Mouse (Mus musculus) kidney, adult 8-10 months (tissue): Measurements from ENCODE around the gene Retn.

ENCODE experiments used
- DNase-seq, 2 experiments: peaks; one replicate each; pipeline ENCODE4 v3.0.0; 2022

The Retn gene

GRCm38 (mm10) chr8:3655526-3655925, at the start of gene Retn:
Retn (plus strand) TSS chr8:3655770.
- no peak for DNase-seq

DNA sequence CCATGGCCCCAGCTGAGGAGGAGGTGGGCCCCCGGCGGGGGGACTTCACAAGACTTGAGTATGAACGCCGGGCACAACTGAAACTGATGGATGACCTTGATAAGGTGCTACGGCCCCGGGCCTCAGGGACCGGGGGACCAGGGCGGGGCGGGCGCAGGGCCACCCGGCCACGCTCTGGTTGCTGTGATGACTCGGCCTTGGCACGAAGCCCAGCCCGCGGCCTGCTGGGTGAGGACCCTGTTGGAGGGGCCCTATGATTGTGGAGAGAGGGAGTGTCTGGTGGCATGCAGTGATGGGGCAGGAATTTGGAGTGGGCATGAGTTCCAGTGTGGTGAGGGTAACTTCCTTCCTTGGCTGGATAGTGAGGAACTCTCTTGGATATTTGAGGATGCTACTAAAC, 49.0 kb upstream of the Retn start:
- no peak for DNase-seq

GRCm38 (mm10) chr8:3607822-3608221, 47.7 kb upstream of the Retn start:
- no peak for DNase-seq

DNA sequence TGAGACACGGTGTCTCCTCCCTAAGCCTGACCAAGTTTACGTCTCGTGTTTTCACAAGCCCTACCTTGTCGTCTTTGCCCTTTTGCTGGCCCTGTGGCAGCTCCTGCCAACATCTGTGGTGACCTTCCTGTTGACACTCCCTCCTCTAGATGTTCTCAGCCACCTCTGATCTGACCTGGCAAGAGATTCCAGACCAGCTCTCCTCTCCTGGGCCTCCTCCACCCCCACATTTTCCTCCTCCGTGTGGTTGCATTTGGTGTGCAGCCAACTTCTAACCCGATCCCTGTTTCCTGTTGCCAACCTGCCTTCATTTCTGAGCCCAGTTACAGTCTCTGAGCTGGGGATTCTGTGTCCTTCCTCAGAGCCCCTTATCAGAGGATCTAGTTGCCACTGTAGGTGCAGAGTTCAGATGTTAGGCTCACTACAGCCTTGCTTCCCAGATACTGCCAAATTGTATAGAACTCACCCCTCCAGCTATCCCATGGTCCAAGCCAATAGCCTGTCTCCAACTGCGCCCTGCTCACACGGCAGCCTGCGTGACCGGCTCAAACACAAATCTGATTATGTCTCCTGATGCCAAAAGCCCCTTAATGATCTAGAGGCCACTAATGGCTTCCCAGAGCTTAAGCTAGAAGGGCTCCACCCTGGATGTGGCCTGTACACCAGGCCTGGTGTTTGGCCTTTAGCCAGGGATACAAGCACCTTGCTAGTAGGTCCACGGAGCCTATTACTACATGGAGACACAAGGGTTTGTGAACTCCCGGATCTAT, 46.3 kb upstream of the Retn start:
- peak; percentile 52 to 77 for DNase-seq

GRCm38 (mm10) chr8:3609816-3610150, 45.8 kb upstream of the Retn start:
- DNase-seq: peak; percentile 70 to 88

- DNase-seq: peak; percentile 99
These were observed 34.2 kb upstream of the Retn start, which contains the start of the genes Xab2 and Pet100 for GRCm38 (mm10) chr8:3621199-3621970. Xab2 (minus strand) TSS chr8:3621316. Pet100 (plus strand) TSS chr8:3621548.

DNA sequence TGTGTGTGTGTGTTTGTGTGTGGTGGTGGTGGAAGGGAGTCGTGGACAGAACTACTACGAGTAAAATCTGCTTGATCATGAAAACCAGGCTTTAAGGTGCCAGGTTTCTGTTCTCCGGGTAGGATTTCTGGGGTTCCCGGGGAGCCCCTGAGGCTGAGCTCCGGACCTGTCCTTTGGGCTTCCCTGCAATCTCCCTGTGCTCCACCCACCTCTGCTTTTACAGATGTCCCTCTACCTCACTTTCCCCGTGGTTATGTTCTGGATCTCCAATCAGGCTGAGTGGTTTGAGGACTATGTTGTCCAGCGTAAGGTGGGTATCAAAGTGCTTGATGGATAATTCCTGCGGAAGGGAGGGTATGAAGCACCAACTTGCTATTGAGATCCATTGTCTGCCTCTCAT, 33.5 kb upstream of the Retn start:
- DNase-seq: no peak

- no peak for DNase-seq
These were observed 30.1 kb upstream of the Retn start, which contains the start of gene Pcp2 for GRCm38 (mm10) chr8:3625445-3625844. Pcp2 (minus strand) TSS chr8:3625545.

DNA sequence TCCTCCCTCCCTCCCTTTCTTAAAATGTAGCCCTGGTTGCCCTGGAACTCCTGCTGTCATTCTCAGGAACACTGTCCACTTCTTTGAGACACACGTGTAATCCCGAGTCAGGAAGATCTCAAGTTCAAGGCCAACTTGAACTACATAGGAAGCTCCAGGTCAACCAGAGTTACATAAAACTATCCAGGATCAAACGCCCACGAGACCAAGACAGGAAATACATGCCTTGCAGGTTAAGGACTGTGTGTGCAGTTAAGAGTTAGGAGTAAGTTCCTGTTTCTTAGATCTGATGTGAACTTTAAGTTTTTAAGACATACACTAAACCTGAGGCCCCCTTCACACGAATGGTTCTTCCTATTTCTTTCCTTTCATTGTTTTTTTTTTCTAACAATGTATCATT, 28.6 kb upstream of the Retn start:
- DNase-seq: no peak

GRCm38 (mm10) chr8:3628014-3628413, 27.6 kb upstream of the Retn start:
- DNase-seq: peak in 1 of 2 experiments; percentile 58

- peak; percentile 86 to 89 for DNase-seq
These were observed 24.7 kb upstream of the Retn start, which contains the start of gene Stxbp2 for GRCm38 (mm10) chr8:3630647-3631477. Stxbp2 (plus strand) TSS chr8:3630955.

GRCm38 (mm10) chr8:3631478-3631875, 24.1 kb upstream of the Retn start:
- DNase-seq: no peak

DNA sequence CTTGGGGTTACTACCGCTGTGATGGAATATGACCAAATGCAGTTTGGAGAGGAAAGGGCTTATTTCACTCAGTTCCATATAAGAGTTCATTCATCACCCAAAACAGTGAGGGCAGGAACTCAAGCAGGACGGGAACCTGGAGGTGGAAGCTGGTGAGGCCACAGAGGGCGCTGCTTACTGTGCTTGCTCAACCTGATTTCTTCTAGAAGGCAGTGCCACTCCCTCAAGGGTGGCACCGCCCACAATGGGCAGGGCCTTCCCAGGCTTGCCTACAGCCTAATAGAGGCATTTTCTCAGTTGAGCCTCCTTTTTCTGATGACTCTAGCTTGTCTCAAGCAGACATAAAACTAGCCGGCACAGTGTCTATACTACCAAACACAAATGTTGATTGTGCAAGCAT, 9.8 kb upstream of the Retn start:
- DNase-seq: peak; percentile 53 to 72

DNA sequence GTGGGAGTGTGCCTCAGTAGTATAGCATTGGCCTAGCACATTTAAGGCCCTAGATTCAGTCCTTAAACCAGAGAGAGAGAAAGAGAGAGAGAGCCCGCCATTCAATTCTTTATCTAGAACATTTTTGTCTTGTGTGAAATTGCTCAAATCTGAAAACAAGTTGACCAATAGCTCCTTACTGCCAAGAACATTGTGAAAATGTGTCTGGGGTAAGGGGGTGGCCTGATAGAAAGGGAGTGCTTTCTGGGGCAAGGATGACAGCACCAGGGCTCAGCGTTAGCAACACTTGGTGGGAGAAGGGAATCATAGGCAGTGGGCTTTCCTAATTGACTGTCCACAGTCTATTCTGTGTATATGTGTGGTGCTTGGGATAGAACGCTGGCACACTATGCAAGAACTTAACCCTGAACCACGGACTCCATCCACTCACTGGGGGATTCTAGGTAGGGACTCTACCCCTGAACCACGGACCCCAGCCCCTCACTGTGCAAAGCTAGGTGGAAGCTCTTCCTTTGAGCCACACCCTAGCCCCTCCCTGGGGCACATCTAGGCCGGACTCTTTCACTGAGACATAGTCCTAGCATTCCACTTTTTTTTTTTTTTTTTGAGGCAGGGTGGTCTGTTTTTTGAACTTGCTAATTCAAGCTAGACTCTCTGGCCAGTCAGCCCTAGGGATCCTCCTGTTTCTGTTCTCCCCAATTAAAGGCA, 8.6 kb upstream of the Retn start:
- DNase-seq: no peak

DNA sequence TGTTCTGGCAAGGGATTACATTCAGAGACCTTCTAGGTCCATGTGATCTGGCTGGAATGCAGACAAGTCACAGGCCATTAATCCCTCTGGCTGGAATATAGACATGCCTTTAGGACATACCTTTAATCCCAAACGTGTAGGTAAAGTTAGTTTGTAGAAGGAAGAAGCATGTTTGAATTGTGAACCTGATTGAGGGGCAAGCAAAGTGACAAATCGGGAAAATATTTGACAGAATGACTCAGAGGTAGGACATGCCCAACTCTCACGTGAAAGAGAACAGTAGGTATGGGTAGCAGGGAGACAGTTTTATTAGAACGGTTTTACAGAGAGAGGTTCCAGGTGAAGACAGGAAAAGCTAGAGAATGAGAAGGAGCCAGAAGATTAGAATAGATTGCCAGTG, 8.0 kb upstream of the Retn start:
- no peak for DNase-seq

GRCm38 (mm10) chr8:3648268-3648667, 7.3 kb upstream of the Retn start:
- DNase-seq: no peak

GRCm38 (mm10) chr8:3648990-3649389, 6.6 kb upstream of the Retn start:
- no peak for DNase-seq

DNA sequence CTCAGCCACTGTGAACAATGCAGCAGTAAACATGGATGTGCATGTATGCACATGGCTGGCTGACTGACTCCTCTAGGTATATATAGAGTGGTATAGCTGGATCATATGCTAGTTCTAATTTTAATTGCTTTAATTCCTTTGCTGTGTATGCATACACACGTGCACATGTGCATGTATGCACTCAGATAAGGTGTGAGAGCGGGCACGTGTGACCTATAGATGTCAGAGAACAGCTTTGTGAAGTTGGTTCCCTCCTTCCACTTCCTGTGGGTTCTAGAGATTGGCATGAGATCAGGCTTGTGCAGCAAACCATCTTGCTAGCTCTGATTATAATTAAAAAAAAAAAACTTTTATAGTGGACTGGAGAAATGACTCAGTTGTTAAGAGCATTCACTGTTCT, 2.7 kb upstream of the Retn start:
- no peak for DNase-seq

DNA sequence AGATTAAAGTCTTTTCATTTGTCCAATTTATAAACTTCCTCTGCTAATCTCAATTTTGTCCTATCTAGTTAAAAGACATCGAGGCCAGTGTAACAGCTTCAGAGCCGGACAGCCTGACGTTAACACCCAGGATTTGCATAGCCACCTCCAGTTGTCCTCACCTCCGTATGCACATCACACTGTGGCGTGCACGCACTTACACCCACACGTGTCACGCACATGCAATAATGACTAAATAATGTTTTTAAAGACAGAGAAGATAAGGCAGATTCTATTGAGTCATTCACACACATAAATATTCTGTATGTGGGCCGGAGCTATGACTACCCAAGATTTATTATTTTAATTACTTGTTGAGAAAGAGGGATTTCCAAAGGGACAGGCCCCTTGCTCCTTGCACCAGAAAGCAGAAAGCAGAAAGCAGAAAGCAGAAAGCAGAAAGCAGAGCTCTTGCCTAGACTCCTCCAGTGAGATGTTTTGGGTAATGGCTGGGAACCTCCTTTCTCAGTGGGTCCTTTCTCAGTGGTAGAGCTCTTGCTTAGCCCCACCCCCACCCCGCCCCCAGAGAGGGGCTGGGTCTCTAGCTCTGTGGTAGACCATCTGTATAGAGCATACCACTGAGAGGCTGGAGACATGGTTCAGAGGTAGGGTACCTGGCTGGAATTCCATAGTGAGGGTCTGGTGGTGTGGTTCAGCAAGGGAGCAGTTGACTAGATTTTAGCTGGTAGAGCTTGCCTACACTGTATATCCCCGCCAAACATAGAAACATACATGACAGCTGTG, 653 bp upstream of the Retn start:
- no peak for DNase-seq

DNA sequence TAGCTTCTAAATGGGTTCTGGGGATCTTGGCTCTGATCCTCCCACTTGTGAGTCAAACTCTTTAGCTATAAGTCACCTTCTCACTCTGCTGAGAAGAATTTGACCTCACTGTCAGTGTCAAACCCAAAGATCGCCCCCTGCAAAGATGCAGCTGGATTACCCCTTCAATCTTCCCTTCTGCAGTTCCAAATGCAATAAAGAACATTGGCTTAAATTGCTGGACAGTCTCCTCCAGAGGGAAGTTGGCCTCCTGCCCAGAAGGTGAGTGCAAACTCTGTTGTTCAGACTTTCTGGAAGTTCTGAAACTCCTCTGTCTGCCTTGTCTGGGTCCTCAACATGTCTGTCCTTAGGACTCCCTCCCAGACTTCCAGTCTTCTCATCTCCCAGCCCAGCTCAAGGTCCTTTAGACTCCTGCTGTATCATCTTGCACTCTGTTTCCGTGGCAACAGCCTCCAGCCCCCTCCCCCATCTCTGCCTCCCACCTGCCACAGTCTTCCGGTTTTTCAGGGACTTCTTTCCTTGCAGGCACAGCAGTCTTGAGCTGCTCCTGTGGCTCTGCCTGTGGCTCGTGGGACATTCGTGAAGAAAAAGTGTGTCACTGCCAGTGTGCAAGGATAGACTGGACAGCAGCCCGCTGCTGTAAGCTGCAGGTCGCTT, 1.3 kb downstream of the Retn start:
- no peak for DNase-seq

GRCm38 (mm10) chr8:3660889-3661288, 5.3 kb downstream of the Retn start:
- no peak for DNase-seq
